Mouse (Mus musculus) cerebellum, postnatal 14 days (tissue): Measurements from ENCODE around the gene Csnk2a1.
A peak's percentile ranks its signal among the peaks of the same experiment; 100 is the strongest.
"Not testable (repeated sequence)": the region's sequence is repeated elsewhere in the genome, so short reads cannot be mapped to it uniquely, and the experiment has no call there.

Experiments
- DNase-seq, 2 experiments: peaks; one replicate each; pipeline ENCODE4 v3.0.0; 2021; ENCODE audit warnings: mixed read lengths in 2 of 2

Csnk2a1 gene

GRCm38 (mm10) chr2:152226248-152227050 lies at the start of gene Csnk2a1:
TSS of gene Csnk2a1 (plus strand) at chr2:152226839.
- DNase-seq: peak; percentile 91 to 94

DNA sequence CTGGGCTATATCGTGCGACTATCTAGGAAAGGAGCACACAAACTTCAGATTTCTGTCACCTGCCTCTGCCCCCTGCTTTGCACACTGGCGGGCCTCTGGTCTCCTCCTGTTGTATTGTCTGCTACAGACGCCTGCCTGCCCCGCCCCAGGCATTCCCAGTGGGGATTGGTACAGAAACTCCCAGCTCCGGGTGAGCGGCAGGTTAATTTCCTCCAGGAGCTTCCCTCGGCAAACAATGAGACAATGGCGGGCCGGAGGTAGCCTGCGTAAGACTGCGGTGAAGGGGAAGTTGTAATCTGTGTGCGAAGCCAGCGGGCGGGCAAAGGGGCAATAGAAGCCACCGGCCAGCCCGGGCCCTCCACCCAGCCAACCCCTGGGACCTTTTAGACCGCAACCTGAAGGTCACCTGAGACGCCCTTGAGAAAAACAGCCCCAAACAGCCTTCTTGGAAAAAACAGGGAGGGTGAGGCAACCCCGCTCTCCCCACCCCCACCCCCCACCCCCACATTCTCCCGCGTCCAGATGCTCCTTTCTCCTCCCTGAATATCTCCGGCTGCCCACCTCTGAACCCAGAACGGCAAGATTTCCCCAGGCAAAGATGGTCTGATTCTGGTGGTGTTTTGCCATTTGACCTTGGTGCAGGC lies 49.4 kb upstream of the Csnk2a1 start:
- DNase-seq: no peak

DNA sequence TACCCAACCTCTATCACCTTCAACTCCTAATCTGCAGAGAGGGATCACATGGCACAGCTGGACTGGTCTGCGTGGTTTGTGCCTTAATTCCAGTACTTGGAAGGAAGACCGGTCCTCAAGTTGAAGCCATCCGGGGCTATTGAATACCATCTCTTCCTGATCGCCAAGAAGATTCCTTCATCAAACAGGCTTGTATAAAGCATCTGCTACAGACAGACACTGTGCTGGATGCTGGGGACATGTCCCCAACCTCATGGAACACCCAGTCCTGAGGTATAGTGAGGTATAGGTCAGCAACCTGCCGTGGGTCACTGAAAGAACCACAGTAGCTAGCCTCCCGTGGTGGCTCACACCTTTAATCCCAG lies 48.9 kb upstream of the Csnk2a1 start:
- no peak for DNase-seq

DNA sequence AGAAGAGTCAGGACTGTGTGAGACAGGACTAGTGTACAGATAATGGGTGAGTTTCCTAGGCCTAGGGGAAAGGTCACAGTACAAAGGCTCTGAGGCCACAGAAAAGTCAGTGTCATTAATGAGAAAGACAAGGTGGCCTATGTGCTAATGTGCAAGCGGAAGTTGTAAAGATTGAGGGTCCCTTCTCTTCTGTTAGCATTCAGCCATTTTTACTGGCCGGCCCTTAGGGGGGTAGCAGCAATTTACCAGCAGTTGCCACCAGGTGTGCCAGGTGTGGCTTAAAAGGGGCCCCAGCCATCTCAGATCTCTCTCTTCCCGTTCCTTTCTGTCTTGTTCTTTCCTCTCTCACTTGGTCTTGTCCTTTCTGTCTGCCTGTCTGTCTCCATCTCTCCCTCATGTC lies 48.3 kb upstream of the Csnk2a1 start:
- DNase-seq: no peak

DNA sequence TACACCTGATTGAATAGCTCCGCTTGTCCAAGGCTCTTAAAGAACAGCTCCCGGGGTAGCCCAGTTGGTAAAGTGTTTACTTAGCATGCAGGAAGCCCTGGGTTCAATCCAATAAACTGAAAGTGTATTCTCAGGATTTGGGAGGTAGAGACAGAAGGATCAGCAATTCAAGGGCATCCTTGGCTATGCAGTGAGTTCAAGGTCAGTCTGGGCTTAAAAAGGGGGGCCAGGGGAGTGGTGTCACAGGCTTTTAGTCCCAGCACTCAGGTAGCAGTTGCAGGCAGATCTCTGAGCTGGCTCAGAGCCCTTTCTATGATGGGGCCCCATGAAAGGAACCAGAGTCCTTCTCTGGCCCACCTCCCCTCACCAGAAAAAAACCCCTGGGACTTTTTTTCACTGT lies 47.3 kb upstream of the Csnk2a1 start:
- no peak for DNase-seq

DNA sequence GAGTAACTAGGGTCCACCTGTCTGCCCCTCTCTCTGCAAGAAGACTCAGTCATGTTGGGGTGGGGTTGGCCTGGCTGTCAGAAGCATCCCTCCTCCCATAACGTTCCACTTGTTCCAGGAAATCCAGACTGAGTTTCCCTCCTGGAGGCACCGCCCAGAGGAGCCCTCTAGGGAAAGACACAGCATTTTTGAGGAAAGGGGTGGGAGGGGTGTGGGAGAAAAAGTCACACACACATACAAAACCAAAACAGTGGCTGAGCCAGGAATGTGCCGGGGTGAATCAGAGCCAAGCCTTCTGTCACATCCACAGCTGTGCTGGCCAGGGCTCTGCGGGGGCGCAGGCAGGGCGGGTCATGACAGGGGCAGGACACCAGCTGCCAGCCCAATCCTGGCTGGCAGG lies 46.3 kb upstream of the Csnk2a1 start:
- peak; percentile 55 to 66 for DNase-seq

DNA sequence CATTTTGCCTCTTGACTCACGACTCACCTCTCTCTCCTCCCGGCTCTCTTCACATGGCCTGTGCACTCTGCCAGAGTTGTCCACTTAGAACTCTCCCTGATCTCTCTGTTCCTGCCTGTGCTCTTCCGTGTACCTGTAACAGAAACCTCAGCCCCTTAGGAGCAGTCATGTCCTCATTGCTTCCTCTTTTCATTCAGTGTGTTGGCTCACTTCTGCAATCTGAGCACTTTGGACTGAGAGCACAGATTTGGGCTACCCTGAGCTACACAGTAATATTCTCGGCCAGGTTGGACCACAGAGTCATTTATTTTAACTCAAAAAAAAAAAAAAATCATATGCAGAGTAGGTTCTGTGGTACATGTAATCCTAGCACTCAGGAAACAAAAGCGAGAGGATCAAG lies 39.5 kb upstream of the Csnk2a1 start:
- no peak for DNase-seq

DNA sequence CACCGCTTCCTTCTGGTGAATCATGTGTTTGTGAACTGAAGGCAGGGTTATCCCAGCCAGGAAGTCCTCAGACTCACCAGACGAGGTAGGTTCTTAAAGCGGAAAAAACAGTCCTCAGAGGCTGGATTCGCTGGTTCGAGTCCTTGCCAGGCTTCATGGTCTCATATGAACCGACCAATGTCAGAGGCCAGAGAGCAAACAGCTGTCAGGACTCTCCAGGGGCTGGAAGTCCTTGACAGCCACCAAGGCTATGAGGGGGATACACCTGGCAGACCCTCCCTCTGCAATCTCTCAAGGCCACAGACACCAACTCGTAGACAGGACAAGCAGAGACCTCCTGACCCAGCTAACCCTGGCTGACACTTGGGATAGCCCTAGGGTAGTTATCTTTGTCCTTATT lies 37.4 kb upstream of the Csnk2a1 start:
- no peak for DNase-seq

DNA sequence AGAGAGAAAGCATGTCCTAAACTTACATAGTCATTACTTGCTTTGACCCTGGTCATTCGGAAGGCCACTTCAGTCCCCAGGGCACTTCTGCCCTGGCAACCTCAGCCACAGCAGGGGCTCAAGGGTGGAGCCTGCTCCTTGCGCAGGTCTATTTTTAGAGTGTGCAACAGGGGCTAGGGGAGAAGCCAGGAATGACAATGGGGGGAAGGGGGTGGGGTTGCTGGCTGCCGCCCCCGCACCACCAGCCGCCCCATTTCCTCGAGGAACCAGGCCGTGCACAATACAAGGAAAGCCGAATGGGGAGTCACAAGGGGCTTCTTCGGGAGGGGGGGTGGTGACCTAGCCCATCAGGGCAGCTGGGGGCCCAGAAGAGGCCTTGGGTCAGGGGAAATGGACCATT lies 37.0 kb upstream of the Csnk2a1 start:
- DNase-seq: no peak

GRCm38 (mm10) chr2:152190161-152190560 lies 36.5 kb upstream of the Csnk2a1 start:
- DNase-seq: no peak

DNA sequence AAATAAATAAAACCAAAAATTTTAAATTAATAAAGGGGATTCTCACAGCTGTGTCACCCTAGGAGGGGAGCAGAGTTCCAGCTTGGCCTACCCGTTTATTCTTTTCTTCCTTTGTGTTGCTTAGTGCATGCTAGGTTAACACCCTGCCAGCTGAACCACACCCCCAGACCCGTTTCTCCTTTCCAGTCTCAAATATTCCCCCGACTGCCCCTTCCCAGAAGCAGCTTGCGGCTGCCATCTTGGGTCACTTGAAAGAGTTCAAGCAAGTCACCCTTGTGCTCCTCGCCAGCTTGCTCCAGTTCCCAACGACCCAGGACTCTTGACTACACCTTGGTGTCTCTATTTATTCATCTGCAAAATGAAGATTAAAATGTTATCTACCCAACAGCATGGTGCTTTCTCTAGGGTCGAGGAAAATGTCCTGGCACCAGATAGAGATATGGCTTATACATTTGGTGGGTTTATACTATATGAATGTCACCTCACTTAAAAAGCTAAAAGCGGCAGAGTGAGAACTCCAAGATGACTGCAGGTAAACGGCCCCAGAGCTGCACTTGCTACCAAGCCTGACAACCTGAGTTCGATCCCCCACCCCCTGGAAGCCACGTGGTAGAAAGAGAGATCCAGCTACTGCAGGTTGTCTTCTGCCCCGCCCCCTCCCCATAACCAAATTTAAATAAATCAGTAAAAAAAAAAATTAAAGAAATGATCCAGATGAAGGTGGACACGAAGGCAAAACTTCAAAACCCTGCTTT lies 33.9 kb upstream of the Csnk2a1 start:
- no peak for DNase-seq

DNA sequence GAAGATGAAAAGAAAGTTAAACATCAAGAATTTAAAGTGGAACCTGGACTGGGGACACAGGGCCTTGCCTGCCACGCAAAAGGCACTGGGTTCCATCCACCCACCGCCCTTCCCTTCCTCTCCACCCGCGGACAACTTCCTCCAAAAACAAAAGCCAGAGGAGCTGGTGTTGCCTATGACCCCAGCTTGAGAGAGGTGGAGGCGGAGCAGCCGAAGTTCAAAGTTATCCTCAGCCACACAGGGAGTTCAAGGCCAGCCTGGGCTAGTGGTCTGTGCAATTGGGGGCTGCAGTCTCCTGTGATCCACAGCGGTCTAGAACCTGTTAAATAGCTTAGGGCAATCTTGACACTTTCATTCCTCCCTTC lies 33.3 kb upstream of the Csnk2a1 start:
- no peak for DNase-seq

GRCm38 (mm10) chr2:152194586-152194985 lies 32.1 kb upstream of the Csnk2a1 start:
- DNase-seq: no peak

GRCm38 (mm10) chr2:152196896-152197295 lies 29.7 kb upstream of the Csnk2a1 start:
- DNase-seq: no peak

GRCm38 (mm10) chr2:152197301-152197712 lies 29.3 kb upstream of the Csnk2a1 start:
- DNase-seq: peak; percentile 75 to 85

DNA sequence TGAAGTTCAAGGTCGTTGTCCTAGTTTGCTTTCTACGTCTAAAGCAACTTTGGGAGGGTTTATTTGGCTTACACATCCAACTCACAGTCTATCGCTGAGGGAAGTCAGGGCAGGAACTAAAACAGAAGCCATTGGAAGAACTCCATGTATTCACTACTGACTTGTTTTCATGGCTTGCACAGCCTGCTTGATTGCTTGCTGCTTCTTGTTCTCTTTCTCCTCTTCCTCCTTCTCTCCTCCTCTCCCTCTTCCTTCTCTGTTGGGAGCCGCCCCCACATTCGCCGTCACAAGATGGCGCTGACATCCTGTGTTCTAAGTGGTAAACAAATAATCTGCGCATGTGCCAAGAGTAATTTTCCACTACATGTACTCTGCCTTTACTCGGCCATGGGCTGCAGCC lies 20.5 kb upstream of the Csnk2a1 start:
- not testable (repeated sequence) for DNase-seq

- DNase-seq: no peak
Measured at GRCm38 (mm10) chr2:152211871-152212270, 14.8 kb upstream of the Csnk2a1 start.

- no peak for DNase-seq
Measured at GRCm38 (mm10) chr2:152216975-152217374, 9.7 kb upstream of the Csnk2a1 start.

DNA sequence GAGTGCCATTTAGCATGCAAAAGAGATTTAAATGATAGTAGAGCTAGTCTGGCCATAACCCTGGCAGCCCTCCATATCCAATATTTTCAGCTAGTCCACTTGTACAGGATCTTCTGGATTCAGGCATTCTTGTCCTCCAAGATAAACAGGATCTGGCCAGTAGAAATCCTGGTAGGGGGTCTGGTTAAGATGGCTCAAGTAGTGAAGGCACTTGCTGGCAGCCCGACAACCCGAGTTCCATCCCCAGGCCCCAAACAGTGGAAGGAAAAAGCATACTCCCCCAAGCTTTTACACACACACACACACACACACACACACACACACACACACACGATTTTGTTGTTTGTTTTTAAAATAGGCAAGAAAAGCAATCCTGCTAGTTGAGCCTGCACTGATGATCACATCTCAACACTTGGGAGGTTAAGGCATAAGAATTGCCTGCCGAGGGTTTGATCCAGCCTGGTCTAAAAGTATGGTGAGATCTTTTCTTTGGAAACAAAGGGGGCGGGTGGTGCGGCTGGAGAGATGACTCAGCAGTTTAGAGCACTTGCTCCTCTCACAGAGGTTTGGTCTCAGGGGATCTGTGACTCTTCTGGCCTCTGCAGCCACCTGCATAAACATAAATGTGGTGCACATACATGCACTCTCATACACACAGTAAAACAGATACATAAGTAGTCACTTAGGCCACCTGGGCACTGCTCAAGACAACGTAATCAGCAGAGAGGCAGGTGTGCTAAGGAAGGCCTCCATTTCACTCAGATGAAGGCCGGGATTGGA lies 2.9 kb upstream of the Csnk2a1 start:
- peak in 1 of 2 experiments; percentile 9 for DNase-seq

DNA sequence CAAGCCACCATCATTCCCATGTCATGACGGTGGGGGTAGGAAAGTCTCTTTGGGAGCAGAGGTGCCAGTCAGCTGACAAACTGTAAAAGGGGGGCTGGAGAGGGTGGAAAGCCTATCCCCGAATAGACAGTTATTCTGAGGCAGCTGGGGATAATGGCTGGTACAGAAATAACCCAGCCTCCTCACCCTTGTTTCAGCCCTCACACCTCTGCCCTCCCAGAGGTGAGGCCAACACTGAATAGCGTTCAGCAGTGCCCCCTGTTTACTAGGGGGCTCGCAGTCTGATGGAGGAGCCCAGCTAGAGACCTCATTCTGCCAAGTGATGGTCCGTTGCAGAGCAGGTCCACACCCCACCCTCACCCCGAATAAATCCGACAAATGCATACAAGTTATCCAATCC lies 1.1 kb upstream of the Csnk2a1 start:
- DNase-seq: peak in 1 of 2 experiments; percentile 5

- peak; percentile 75 to 78 for DNase-seq
Measured at GRCm38 (mm10) chr2:152227051-152227481, 427 bp downstream of the Csnk2a1 start.

- DNase-seq: no peak
Measured at GRCm38 (mm10) chr2:152230046-152230445, 3.4 kb downstream of the Csnk2a1 start.

DNA sequence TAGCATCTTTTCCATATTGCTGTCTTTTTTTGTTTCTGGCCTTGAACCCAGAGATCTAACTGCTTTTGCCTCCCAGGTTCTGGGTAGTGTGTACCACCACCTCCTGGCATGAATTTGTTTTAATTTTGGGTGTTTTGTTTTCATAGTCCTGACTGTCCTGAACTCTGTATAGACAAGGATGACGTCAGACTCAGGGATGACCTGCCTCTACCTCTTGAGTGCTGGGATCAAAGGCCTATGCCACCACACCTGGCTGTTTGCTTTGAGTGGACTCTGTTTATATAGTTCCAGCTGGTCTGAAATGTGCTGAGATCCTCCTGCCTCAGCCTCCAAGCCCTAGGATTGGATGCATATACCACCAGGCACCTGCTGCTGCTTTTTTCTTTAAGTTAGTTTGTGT lies 11.3 kb downstream of the Csnk2a1 start:
- DNase-seq: no peak
